Mouse (Mus musculus) bone marrow, adult 2 months (tissue): ENCODE results near the gene Ffar4.

Source experiments
- CTCF ChIP-seq: fragments of 200-500 bp; IDR thresholded peaks from 2 replicates; pipeline ENCODE4 v1.5.1; 2011; ENCODE audit warnings: low read length, control low read depth; ENCODE audit not compliant: control insufficient read depth, insufficient read depth
- POLR2A ChIP-seq: fragments of 200-500 bp; IDR thresholded peaks from 2 replicates; pipeline ENCODE4 v1.6.1; 2011; ENCODE audit warnings: low read depth, mild to moderate bottlenecking, control low read depth, low read length, borderline replicate concordance; ENCODE audit not compliant: control insufficient read depth

GRCm38 (mm10) chr19:38161648-38162354 is 64.9 kb downstream of the Ffar4 start:
- TF ChIP-seq CTCF = no peak
- TF ChIP-seq POLR2A = no peak
